Mouse (Mus musculus) MN1 (cell line): Measurements from ENCODE around the gene Bcdin3d.

Source experiments
- DNase-seq: peaks from one replicate; pipeline ENCODE4 v3.0.0-alpha.2; 2016; ENCODE audit warnings: low spot score

Bcdin3d gene

GRCm38 (mm10) chr15:99440112-99440815 is 34.3 kb downstream of the Bcdin3d start:
- peak; percentile 85 for DNase-seq

- no peak for DNase-seq
Measured at GRCm38 (mm10) chr15:99438966-99439698, 35.4 kb downstream of the Bcdin3d start.

GRCm38 (mm10) chr15:99433913-99434312 is 40.6 kb downstream of the Bcdin3d start:
- DNase-seq, result peak; percentile 60

- no peak for DNase-seq
Measured at GRCm38 (mm10) chr15:99433081-99433718, 41.3 kb downstream of the Bcdin3d start.

- DNase-seq, result peak; percentile 77
Measured at GRCm38 (mm10) chr15:99431967-99432366, 42.6 kb downstream of the Bcdin3d start.

- no peak for DNase-seq
Measured at GRCm38 (mm10) chr15:99431504-99431903, 43.0 kb downstream of the Bcdin3d start.

- DNase-seq, result no peak
Measured at GRCm38 (mm10) chr15:99431063-99431462, 43.5 kb downstream of the Bcdin3d start.

- no peak for DNase-seq
Measured at GRCm38 (mm10) chr15:99430394-99430793, 44.1 kb downstream of the Bcdin3d start.

- DNase-seq, result no peak
Measured at GRCm38 (mm10) chr15:99423884-99424283, 50.6 kb downstream of the Bcdin3d start.

- no peak for DNase-seq
Measured at GRCm38 (mm10) chr15:99423131-99423530, 51.4 kb downstream of the Bcdin3d start.

- no peak for DNase-seq
Measured at GRCm38 (mm10) chr15:99422551-99422950, 52.0 kb downstream of the Bcdin3d start.

- no peak for DNase-seq
Measured at GRCm38 (mm10) chr15:99421676-99422075, 52.9 kb downstream of the Bcdin3d start.

- peak; percentile 56 for DNase-seq
Measured at GRCm38 (mm10) chr15:99421152-99421551, 53.4 kb downstream of the Bcdin3d start.

- peak; percentile 63 for DNase-seq
Measured at GRCm38 (mm10) chr15:99420521-99421014, 54.0 kb downstream of the Bcdin3d start.

GRCm38 (mm10) chr15:99420101-99420500 is 54.4 kb downstream of the Bcdin3d start:
- no peak for DNase-seq
